Mouse (Mus musculus) MEL (cell line): ENCODE measurements around the gene 1700020D05Rik.

Source experiments
- CTCF ChIP-seq, 3 experiments: IDR thresholded peaks in 2 of 3; conservative IDR thresholded peaks in 1 of 3; 2 replicates each; pipeline ENCODE4 v1.5.1; 2011 to 2012; ENCODE audit warnings: low read length in 3 of 3, low read depth in 2 of 3, mild to moderate bottlenecking in 2 of 3, improper control_type of control experiment in 1 of 3, inconsistent platforms in 1 of 3, mixed read lengths in 1 of 3, moderate library complexity in 1 of 3; ENCODE audit not compliant: control insufficient read depth in 1 of 3, insufficient read depth in 1 of 3, poor library complexity in 1 of 3, severe bottlenecking in 1 of 3
- ELF1 ChIP-seq: IDR thresholded peaks from 2 replicates; pipeline ENCODE4 v1.6.1; 2014; ENCODE audit warnings: low read depth, mild to moderate bottlenecking, inconsistent platforms, low read length, improper control_type of control experiment, moderate library complexity
- MXI1 ChIP-seq: IDR thresholded peaks from 2 replicates; pipeline ENCODE4 v1.6.1; 2011; ENCODE audit warnings: mild to moderate bottlenecking, low read depth, low read length, improper control_type of control experiment
- NELFE ChIP-seq: IDR thresholded peaks from 2 replicates; pipeline ENCODE4 v1.6.1; 2011; ENCODE audit warnings: low read depth, low read length, improper control_type of control experiment
- POLR2A ChIP-seq, 2 experiments: IDR thresholded peaks; 2 replicates each; pipeline ENCODE4 v1.6.1; 2011 to 2012; ENCODE audit warnings: low read length in 2 of 2, mild to moderate bottlenecking in 2 of 2, control low read depth in 1 of 2, improper control_type of control experiment in 1 of 2, low read depth in 1 of 2, moderate library complexity in 1 of 2; ENCODE audit not compliant: control insufficient read depth in 1 of 2, insufficient read depth in 1 of 2, poor library complexity in 1 of 2
- TAL1 ChIP-seq: IDR thresholded peaks from 2 replicates; pipeline ENCODE4 v1.6.1; 2012; ENCODE audit warnings: mild to moderate bottlenecking, inconsistent platforms, low read length, moderate library complexity, mixed read lengths
- UBTF ChIP-seq: IDR thresholded peaks from 2 replicates; pipeline ENCODE4 v1.6.1; 2012; ENCODE audit warnings: low read depth, mild to moderate bottlenecking, inconsistent platforms, low read length, improper control_type of control experiment, moderate library complexity, borderline replicate concordance; ENCODE audit not compliant: insufficient read depth

GRCm38 (mm10) chr19:5544031-5544430, 40.4 kb upstream of the 1700020D05Rik start:
- no peak for TF ChIP-seq POLR2A (IDR thresholded peaks at IDR 0.05; ENCODE audit: control insufficient read depth in 1 of 2, insufficient read depth in 1 of 2, low read depth in 1 of 2, low read length in 2 of 2, poor library complexity in 1 of 2)
- TF ChIP-seq ELF1 = no peak
- TF ChIP-seq NELFE = no peak
- TF ChIP-seq CTCF (IDR thresholded peaks at IDR 0.05 in 2 of 3, conservative IDR thresholded peaks at IDR 0.05 in 1 of 3; ENCODE audit: control insufficient read depth in 1 of 3, insufficient read depth in 1 of 3, low read depth in 2 of 3, low read length in 3 of 3, poor library complexity in 1 of 3, severe bottlenecking in 1 of 3) = no peak
- TF ChIP-seq TAL1 = no peak
- TF ChIP-seq UBTF = no peak
- TF ChIP-seq MXI1 = no peak
